Mouse (Mus musculus): ENCODE measurements around the gene Fat3.

Gene Fat3

GRCm38 (mm10) chr9:15874506-15875160 is 626.5 kb downstream of the Fat3 start, which contains the start of gene Mtnr1b:
TSS of gene Mtnr1b (minus strand) at chr9:15874556.
- no peak for DNase-seq (ENCODE audit: low spot score)

- no peak for DNase-seq (ENCODE audit: low spot score)
Observed at GRCm38 (mm10) chr9:15870013-15870412, 631.1 kb downstream of the Fat3 start.

GRCm38 (mm10) chr9:15869456-15869855 is 631.6 kb downstream of the Fat3 start:
- DNase-seq (ENCODE audit: low spot score): no peak

- DNase-seq (ENCODE audit: low spot score): no peak
Observed at GRCm38 (mm10) chr9:15866280-15867072, 634.6 kb downstream of the Fat3 start.

- DNase-seq (ENCODE audit: low spot score): no peak
Observed at GRCm38 (mm10) chr9:15861402-15861801, 639.7 kb downstream of the Fat3 start.
